40 mouse cellular contexts compared by ENCODE assay signal in genomic region chr2:80282214-80282613, GRCm38 (mm10). TPM values are rescaled to one million over a fixed set of nuclear protein-coding genes. Genes with fewer than 3 reads are reported as not detected.
DNase-seq lines count a peak whose midpoint lies in the region; ATAC-seq and TF ChIP-seq lines count a peak whose summit lies in the region.
"Had no signal": no experiment of that assay in that cellular context is flagged by ENCODE, and none has a peak within 500 bp of the region (broad histone marks: within the 10 kb centered on the region; RNA-seq: fewer than 3 reads in every experiment).

No protein-coding gene starts in this region.

- peak; percentile 1 for DNase-seq in fat pad, adult 2 months (ENCODE audit: extremely low read depth, low read depth, low spot score)
- peak; percentile 81 for DNase-seq in kidney, adult 2 months
- no peak for DNase-seq in adipocyte (ENCODE audit: low spot score)
- DNase-seq in hindbrain, postnatal 0 days (ENCODE audit: low spot score), result no peak
- DNase-seq in heart, adult 18-20 months, result no peak
- DNase-seq: adrenal gland, postnatal 14 days; cerebellum, adult 11 months; cerebellum, adult 9-11 months; gastrocnemius, postnatal 25 days; heart, adult 2 months; heart, postnatal 10 days; lung, postnatal 4 days; right cerebral cortex, adult 18-20 months; right cerebral cortex, postnatal 4 days had no signal

- H3K36me3 ChIP-seq in kidney, adult 2 months (ENCODE audit: control insufficient read depth, insufficient read depth, low read length), result no peaks in the 10 kb centered on the region
- H3K36me3 ChIP-seq in kidney, embryonic 16.5 days (ENCODE audit: insufficient read depth, low read length), result no peaks in the 10 kb centered on the region
- no peaks in the 10 kb centered on the region for H3K36me3 ChIP-seq in hindbrain, postnatal 0 days (ENCODE audit: insufficient read depth, low read length)
- H3K36me3 ChIP-seq: G1E; heart, embryonic 13.5 days; hindbrain, embryonic 15.5 days; limb, embryonic 13.5 days; midbrain, embryonic 12.5 days; neural tube, embryonic 12.5 days had no signal

- H3K9me3 ChIP-seq in kidney, embryonic 16.5 days (ENCODE audit: low read length), result no peaks in the 10 kb centered on the region
- no peaks in the 10 kb centered on the region; the same call in 1 of the 2 replicates for H3K9me3 ChIP-seq in hindbrain, postnatal 0 days (ENCODE audit: low read length)
- H3K9me3 ChIP-seq: forebrain, embryonic 13.5 days; G1E; heart, embryonic 13.5 days; hindbrain, embryonic 15.5 days; limb, embryonic 13.5 days; megakaryocyte, embryonic 14.5 days; midbrain, embryonic 12.5 days; neural tube, embryonic 12.5 days had no signal

- H3K4me1 ChIP-seq in kidney, adult 2 months (ENCODE audit: control insufficient read depth, insufficient read depth, low read length), result peaks cover 7% of the 10 kb centered on the region; the same call in 1 of the 2 replicates
- H3K4me1 ChIP-seq in kidney, embryonic 16.5 days (ENCODE audit: insufficient read depth, low read length), result no peaks in the 10 kb centered on the region
- no peaks in the 10 kb centered on the region for H3K4me1 ChIP-seq in hindbrain, postnatal 0 days (ENCODE audit: insufficient read depth, low read length)
- H3K4me1 ChIP-seq: hindbrain, embryonic 15.5 days; limb, embryonic 13.5 days; megakaryocyte, embryonic 14.5 days; midbrain, embryonic 12.5 days; neural tube, embryonic 12.5 days had no signal

- no peak for TF ChIP-seq POLR2A in kidney, adult 2 months (IDR thresholded peaks at IDR 0.05; ENCODE audit: low read depth, low read length)

- peak overlapping the region; percentile 79 for H3K27ac ChIP-seq in kidney, adult 2 months (ENCODE audit: insufficient read depth, low read depth, low read length)
- peak overlapping the region; percentile 65 for H3K27ac ChIP-seq in kidney, embryonic 16.5 days (ENCODE audit: low read length)
- H3K27ac ChIP-seq in hindbrain, postnatal 0 days, result no peak overlapping the region
- H3K27ac ChIP-seq: forebrain, embryonic 13.5 days; heart, adult 2 months; heart, embryonic 13.5 days; hindbrain, embryonic 15.5 days; limb, embryonic 13.5 days; midbrain, embryonic 12.5 days; neural tube, embryonic 12.5 days; stomach, postnatal 0 days had no signal

- no peak overlapping the region for H3K4me3 ChIP-seq in kidney, adult 2 months (ENCODE audit: insufficient read depth, low read depth, low read length)
- no peak overlapping the region for H3K4me3 ChIP-seq in kidney, embryonic 16.5 days (ENCODE audit: low read length)
- H3K4me3 ChIP-seq in hindbrain, postnatal 0 days (ENCODE audit: low read length), result no peak overlapping the region
- H3K4me3 ChIP-seq: erythroblast, embryonic 14.5 days; forebrain, embryonic 13.5 days; heart, adult 2 months; heart, embryonic 13.5 days; hindbrain, embryonic 15.5 days; limb, embryonic 13.5 days; megakaryocyte, embryonic 14.5 days; midbrain, embryonic 12.5 days; myocyte; neural tube, embryonic 12.5 days had no signal

- no peaks in the 10 kb centered on the region for H3K27me3 ChIP-seq in kidney, adult 2 months (replicated peaks; ENCODE audit: control insufficient read depth, insufficient read depth, low read length)
- no peaks in the 10 kb centered on the region for H3K27me3 ChIP-seq in kidney, embryonic 16.5 days (ENCODE audit: insufficient read depth, low read length)
- H3K27me3 ChIP-seq in hindbrain, postnatal 0 days (ENCODE audit: insufficient read depth, low read length), result no peaks in the 10 kb centered on the region
- H3K27me3 ChIP-seq: forebrain, embryonic 13.5 days; heart, embryonic 13.5 days; hindbrain, embryonic 15.5 days; limb, embryonic 13.5 days; midbrain, embryonic 12.5 days; neural tube, embryonic 12.5 days had no signal

- 23% methylated on average over 2 of the region's 2 CpGs for WGBS in kidney, adult 2 months
- 33% methylated on average over 2 of the region's 2 CpGs for WGBS in kidney, embryonic 16.5 days
- 83% methylated on average over 2 of the region's 2 CpGs for WGBS in hindbrain, postnatal 0 days

- TF ChIP-seq CTCF in kidney, adult 2 months (conservative IDR thresholded peaks at IDR 0.05; ENCODE audit: insufficient read depth, insufficient read length, low read depth, low read length), result no peak
- TF ChIP-seq CTCF in hindbrain, postnatal 0 days (IDR thresholded peaks at IDR 0.05; ENCODE audit: low read depth), result no peak

- ATAC-seq in kidney, embryonic 16.5 days (ENCODE audit: low FRiP score, low TSS enrichment), result peak; percentile 86
- ATAC-seq in hindbrain, postnatal 0 days, result no peak
- ATAC-seq: forebrain, embryonic 13.5 days; Patski had no signal

- no peak overlapping the region for H3K4me2 ChIP-seq in kidney, embryonic 16.5 days (replicated peaks; ENCODE audit: low read depth, low read length)
- H3K4me2 ChIP-seq in hindbrain, postnatal 0 days (ENCODE audit: low read depth, low read length), result no peak overlapping the region
- H3K4me2 ChIP-seq: forebrain, embryonic 13.5 days; heart, embryonic 13.5 days; hindbrain, embryonic 15.5 days; limb, embryonic 13.5 days; liver, embryonic 11.5 days; midbrain, embryonic 12.5 days; neural tube, embryonic 12.5 days had no signal

- H3K9ac ChIP-seq in kidney, embryonic 16.5 days (replicated peaks; ENCODE audit: low read length), result no peak overlapping the region
- no peak overlapping the region for H3K9ac ChIP-seq in hindbrain, postnatal 0 days (replicated peaks; ENCODE audit: low read length)
- H3K9ac ChIP-seq: forebrain, embryonic 13.5 days; heart, embryonic 13.5 days; hindbrain, embryonic 15.5 days; limb, embryonic 13.5 days; midbrain, embryonic 12.5 days; neural tube, embryonic 12.5 days had no signal

RNA-seq across cellular contexts. Expression of gene Prdx6b, which starts 10.1 kb away (rescaled TPM):
- 0.02 and 0.03 TPM in 2 replicates for polyA plus RNA-seq in kidney, adult 2 months (2012; rRNA removed)
- polyA plus RNA-seq in kidney, embryonic 16.5 days (2015; fragmentation: Nextera tagmentation; extraction: Ambion mirVana), result not detected in 2 replicates
- not detected in 2 replicates for total RNA-seq in hindbrain, postnatal 0 days (2014; rRNA removed)
- not detected in 2 replicates for polyA plus RNA-seq in hindbrain, postnatal 0 days (2015; fragmentation: Nextera tagmentation; extraction: Ambion mirVana)
- not detected for total RNA-seq in heart, adult 18-20 months (2021)
- total RNA-seq: adrenal gland, postnatal 14 days; G1E; gastrocnemius, postnatal 25 days; heart, adult 2 months; heart, postnatal 10 days; hematopoietic stem cell, adult 5-6 weeks; layer of hippocampus, adult 8-10 months; layer of hippocampus, postnatal 25 days; left cerebral cortex, adult 8-10 months; left cerebral cortex, postnatal 36 days; midbrain, postnatal 0 days had no signal
- polyA plus RNA-seq: C2C12; embryonic facial prominence, embryonic 14.5 days; forebrain, embryonic 13.5 days; G1E; heart, embryonic 13.5 days; hindbrain, embryonic 15.5 days; limb, embryonic 13.5 days; liver, embryonic 11.5 days; liver, embryonic 16.5 days; lung, embryonic 16.5 days; midbrain, embryonic 12.5 days; midbrain, postnatal 0 days; myocyte; neural tube, embryonic 12.5 days; spleen, adult 2 months; stomach, postnatal 0 days; thymus, postnatal 0 days had no signal

RNA-seq across cellular contexts. Expression of gene Dnajc10, which starts 33.1 kb away (rescaled TPM):
- polyA plus RNA-seq in kidney, adult 2 months (2012; rRNA removed), result 16.4 and 19.4 TPM in 2 replicates
- polyA plus RNA-seq in kidney, embryonic 16.5 days (2015; fragmentation: Nextera tagmentation; extraction: Ambion mirVana), result 92.2 and 92.3 TPM in 2 replicates
- total RNA-seq in hindbrain, postnatal 0 days (2014; rRNA removed), result 51.8 and 58.2 TPM in 2 replicates
- 63.4 and 66.6 TPM in 2 replicates for polyA plus RNA-seq in hindbrain, postnatal 0 days (2015; fragmentation: Nextera tagmentation; extraction: Ambion mirVana)
- 10 to 100 TPM; 33.7 to 35.2 TPM for total RNA-seq in heart, adult 18-20 months (2021)

Comparison
In these comparisons a context has a peak if more than half of its experiments do, and no peak if none do; other contexts are left out.
1. DNase-seq: peak in fat pad, adult 2 months (single experiment) and kidney, adult 2 months (single experiment); none in adipocyte (single experiment), hindbrain, postnatal 0 days (single experiment) and heart, adult 18-20 months (0 of 2).